Mouse (Mus musculus): ENCODE data around the gene Daam1. TPM values are rescaled to one million over a fixed set of nuclear protein-coding genes. Genes with fewer than 3 reads are reported as not detected.
"Not testable (repeated sequence)": the region's sequence is repeated elsewhere in the genome, so short reads cannot be mapped to it uniquely, and the experiment has no call there.

The Daam1 gene
- polyA plus RNA-seq, 1 experiment from 2014 or later = 3.8 TPM

GRCm38 (mm10) chr12:71834041-71834440, 3.2 kb downstream of the Daam1 start:
- no peak for DNase-seq (ENCODE audit: low spot score)

GRCm38 (mm10) chr12:71835966-71836668, 5.2 kb downstream of the Daam1 start:
- DNase-seq (ENCODE audit: low spot score) = no peak

- no peak for DNase-seq (ENCODE audit: low spot score)
Observed at GRCm38 (mm10) chr12:71836776-71837175, 5.9 kb downstream of the Daam1 start.

- no peak for DNase-seq (ENCODE audit: low spot score)
Observed at GRCm38 (mm10) chr12:71837576-71837975, 6.7 kb downstream of the Daam1 start.

GRCm38 (mm10) chr12:71838230-71838629, 7.4 kb downstream of the Daam1 start:
- no peak for DNase-seq (ENCODE audit: low spot score)

- DNase-seq (ENCODE audit: low spot score) = no peak
Observed at GRCm38 (mm10) chr12:71839653-71840052, 8.8 kb downstream of the Daam1 start.

- DNase-seq (ENCODE audit: low spot score) = no peak
Observed at GRCm38 (mm10) chr12:71840430-71841186, 9.7 kb downstream of the Daam1 start.

- no peak for DNase-seq (ENCODE audit: low spot score)
Observed at GRCm38 (mm10) chr12:71842006-71842405, 11.1 kb downstream of the Daam1 start.

- no peak for DNase-seq (ENCODE audit: low spot score)
Observed at GRCm38 (mm10) chr12:71842588-71842987, 11.7 kb downstream of the Daam1 start.

GRCm38 (mm10) chr12:71845486-71845885, 14.6 kb downstream of the Daam1 start:
- no peak for DNase-seq (ENCODE audit: low spot score)

GRCm38 (mm10) chr12:71846416-71846815, 15.5 kb downstream of the Daam1 start:
- not testable (repeated sequence) for DNase-seq (ENCODE audit: low spot score)

GRCm38 (mm10) chr12:71847024-71847423, 16.1 kb downstream of the Daam1 start:
- DNase-seq (ENCODE audit: low spot score) = not testable (repeated sequence)

- DNase-seq (ENCODE audit: low spot score) = no peak
Observed at GRCm38 (mm10) chr12:71847617-71848016, 16.7 kb downstream of the Daam1 start.

GRCm38 (mm10) chr12:71848037-71848776, 17.3 kb downstream of the Daam1 start:
- no peak for DNase-seq (ENCODE audit: low spot score)

- DNase-seq (ENCODE audit: low spot score) = no peak
Observed at GRCm38 (mm10) chr12:71849051-71849450, 18.2 kb downstream of the Daam1 start.

- no peak for DNase-seq (ENCODE audit: low spot score)
Observed at GRCm38 (mm10) chr12:71850135-71850534, 19.3 kb downstream of the Daam1 start.

- DNase-seq (ENCODE audit: low spot score) = no peak
Observed at GRCm38 (mm10) chr12:71852678-71853077, 21.8 kb downstream of the Daam1 start.

GRCm38 (mm10) chr12:71853694-71854093, 22.8 kb downstream of the Daam1 start:
- no peak for DNase-seq (ENCODE audit: low spot score)

GRCm38 (mm10) chr12:71854191-71854590, 23.3 kb downstream of the Daam1 start:
- no peak for DNase-seq (ENCODE audit: low spot score)

- DNase-seq (ENCODE audit: low spot score) = no peak
Observed at GRCm38 (mm10) chr12:71855730-71856479, 25.0 kb downstream of the Daam1 start.

- DNase-seq (ENCODE audit: low spot score) = no peak
Observed at GRCm38 (mm10) chr12:71856480-71856754, 25.5 kb downstream of the Daam1 start.

- DNase-seq (ENCODE audit: low spot score) = no peak
Observed at GRCm38 (mm10) chr12:71859096-71859495, 28.2 kb downstream of the Daam1 start.
